Mouse (Mus musculus) limb, embryonic 15.5 days (tissue): ENCODE measurements around the gene Eef1e1. TPM values are rescaled to one million over a fixed set of nuclear protein-coding genes. Genes with fewer than 3 reads are reported as not detected.
"Not testable (repeated sequence)": the region's sequence is repeated elsewhere in the genome, so short reads cannot be mapped to it uniquely, and the experiment has no call there.

Experiments
- ATAC-seq: fragments of 200-750 bp; cut with Nextera tagmentation; 2 replicates; pipeline ENCODE4 v1.8.0; 2017; ENCODE audit warnings: low read depth, moderate TSS enrichment; ENCODE audit not compliant: insufficient number of reproducible peaks, low FRiP score, low TSS enrichment
- H3K27ac ChIP-seq: fragments of 300-500 bp; sonication (generic); 2 replicates; pipeline ENCODE4 v1.5.1; 2015; ENCODE audit warnings: moderate library complexity, mild to moderate bottlenecking, inconsistent platforms
- H3K27me3 ChIP-seq: fragments of 300-500 bp; sonication (generic); 2 replicates; pipeline ENCODE4 v1.6.1; 2015; ENCODE audit warnings: inconsistent platforms
- H3K36me3 ChIP-seq: fragments of 300-500 bp; sonication (generic); 2 replicates; pipeline ENCODE4 v1.6.1; 2015; ENCODE audit warnings: inconsistent platforms
- H3K4me1 ChIP-seq: fragments of 300-500 bp; sonication (generic); 2 replicates; pipeline ENCODE4 v1.6.1; 2015; ENCODE audit warnings: inconsistent platforms
- H3K4me2 ChIP-seq: fragments of 300-500 bp; sonication (generic); 2 replicates; pipeline ENCODE4 v1.6.1; 2015; ENCODE audit warnings: mild to moderate bottlenecking, inconsistent platforms
- H3K4me3 ChIP-seq: fragments of 300-500 bp; sonication (generic); 2 replicates; pipeline ENCODE4 v1.5.1; 2015; ENCODE audit warnings: mild to moderate bottlenecking, inconsistent platforms
- H3K9ac ChIP-seq: fragments of 300-500 bp; sonication (generic); 2 replicates; pipeline ENCODE4 v1.6.1; 2015; ENCODE audit warnings: inconsistent platforms
- H3K9me3 ChIP-seq: fragments of 300-500 bp; sonication (generic); 2 replicates; pipeline ENCODE4 v1.6.1; 2016; ENCODE audit warnings: inconsistent platforms
- WGBS: fragments of 180-500 bp; shearing (Covaris S2); methylation state at CpG from one replicate; pipeline ENCODE4 v1.1.7; 2015; 5-methylcytosine and 5-hydroxymethylcytosine counted together
- polyA plus RNA-seq: library from polyadenylated mRNA; unstranded; fragments of >200 nt; fragmentation: Nextera tagmentation; extraction: Ambion mirVana; gene quantifications from 2 replicates; pipeline ENCODE4 v1.2.1, GENCODE M21; 2015

Gene Eef1e1
- 36.1 and 37.4 TPM in 2 replicates for polyA plus RNA-seq

- ATAC-seq: peak; percentile 96
- peaks cover 5% of the 10 kb centered on the region for H3K4me1 ChIP-seq
- H3K27ac ChIP-seq: peak within 1 kb of the TSS; percentile 88
- H3K27me3 ChIP-seq: no peaks in the 10 kb centered on the region
- H3K4me2 ChIP-seq: peak within 1 kb of the TSS; percentile 56
- WGBS: under 1% methylated on average over 59 of the region's 59 CpGs
- H3K9ac ChIP-seq: peak within 1 kb of the TSS; percentile 79
- peaks cover 26% of the 10 kb centered on the region for H3K36me3 ChIP-seq
- H3K9me3 ChIP-seq: no peaks in the 10 kb centered on the region
- peak within 1 kb of the TSS; percentile 93 for H3K4me3 ChIP-seq
These were observed at the start of gene Eef1e1 for GRCm38 (mm10) chr13:38658528-38659280. TSS of gene Eef1e1 (minus strand) at chr13:38659058.

GRCm38 (mm10) chr13:38690845-38691244, 32.0 kb upstream of the Eef1e1 start:
- H3K4me2 ChIP-seq: no peak overlapping the region
- no peaks in the 10 kb centered on the region for H3K4me1 ChIP-seq
- 0 out of 2 replicates have a peak, but pooled peaks cover 4% of the 10 kb centered on the region for H3K27me3 ChIP-seq
- no peaks in the 10 kb centered on the region for H3K36me3 ChIP-seq
- no peak for ATAC-seq
- H3K9me3 ChIP-seq: no peaks in the 10 kb centered on the region
- H3K27ac ChIP-seq: no peak overlapping the region
- no peak overlapping the region for H3K4me3 ChIP-seq
- H3K9ac ChIP-seq: no peak overlapping the region
- WGBS: 80% methylated on average over 6 of the region's 6 CpGs

GRCm38 (mm10) chr13:38690028-38690427, 31.2 kb upstream of the Eef1e1 start:
- H3K36me3 ChIP-seq: no peaks in the 10 kb centered on the region
- H3K4me2 ChIP-seq: no peak overlapping the region
- no peak for ATAC-seq
- no peak overlapping the region for H3K27ac ChIP-seq
- no peak overlapping the region for H3K9ac ChIP-seq
- H3K4me3 ChIP-seq: no peak overlapping the region
- H3K4me1 ChIP-seq: no peaks in the 10 kb centered on the region
- H3K9me3 ChIP-seq: no peaks in the 10 kb centered on the region
- H3K27me3 ChIP-seq: 0 out of 2 replicates have a peak, but pooled peaks cover 4% of the 10 kb centered on the region
- 46% methylated on average over 3 of the region's 3 CpGs for WGBS

- Histone ChIP-seq H3K4me2 (no peak overlapping the region), H3K9me3 (no peaks in the 10 kb centered on the region), H3K27me3 (0 out of 2 replicates have a peak, but pooled peaks cover 4% of the 10 kb centered on the region), H3K4me1 (no peaks in the 10 kb centered on the region), H3K36me3 (no peaks in the 10 kb centered on the region), H3K9ac (no peak overlapping the region), H3K27ac (no peak overlapping the region), H3K4me3 (no peak overlapping the region)
- 85% methylated on average over 11 of the region's 11 CpGs for WGBS
- no peak for ATAC-seq
These were observed 29.9 kb upstream of the Eef1e1 start for GRCm38 (mm10) chr13:38688761-38689160.

- Histone ChIP-seq H3K27ac (no peak overlapping the region), H3K9me3 (no peaks in the 10 kb centered on the region), H3K4me2 (no peak overlapping the region), H3K27me3 (no peaks in the 10 kb centered on the region), H3K4me3 (no peak overlapping the region), H3K36me3 (no peaks in the 10 kb centered on the region), H3K9ac (no peak overlapping the region), H3K4me1 (no peaks in the 10 kb centered on the region)
- 79% methylated on average over 9 of the region's 9 CpGs for WGBS
- ATAC-seq: no peak
These were observed 13.5 kb upstream of the Eef1e1 start for GRCm38 (mm10) chr13:38672336-38672735.

- not testable (repeated sequence) for H3K9ac ChIP-seq, H3K27me3 ChIP-seq, H3K4me1 ChIP-seq, H3K4me2 ChIP-seq, H3K4me3 ChIP-seq, ATAC-seq, H3K36me3 ChIP-seq, H3K9me3 ChIP-seq, H3K27ac ChIP-seq
- WGBS: 68% methylated on average over 6 of the region's 6 CpGs
These were observed 12.6 kb upstream of the Eef1e1 start for GRCm38 (mm10) chr13:38671451-38671850.

- Histone ChIP-seq H3K9ac (no peak overlapping the region), H3K27ac (no peak overlapping the region), H3K9me3 (no peaks in the 10 kb centered on the region), H3K27me3 (no peaks in the 10 kb centered on the region), H3K36me3 (no peaks in the 10 kb centered on the region), H3K4me1 (no peaks in the 10 kb centered on the region), H3K4me2 (no peak overlapping the region), H3K4me3 (no peak overlapping the region)
- no peak for ATAC-seq
These were observed 11.2 kb upstream of the Eef1e1 start for GRCm38 (mm10) chr13:38670051-38670450.

GRCm38 (mm10) chr13:38668514-38668913, 9.7 kb upstream of the Eef1e1 start:
- no peak for ATAC-seq
- no peaks in the 10 kb centered on the region for H3K36me3 ChIP-seq
- no peak overlapping the region for H3K27ac ChIP-seq
- no peaks in the 10 kb centered on the region for H3K4me1 ChIP-seq
- H3K4me3 ChIP-seq: no peak overlapping the region
- H3K9ac ChIP-seq: no peak overlapping the region
- no peak overlapping the region for H3K4me2 ChIP-seq
- no peaks in the 10 kb centered on the region for H3K27me3 ChIP-seq
- WGBS: 37% methylated on average over 2 of the region's 2 CpGs
- H3K9me3 ChIP-seq: no peaks in the 10 kb centered on the region

GRCm38 (mm10) chr13:38664753-38665152, 5.9 kb upstream of the Eef1e1 start:
- no peak for ATAC-seq
- H3K4me3 ChIP-seq: no peak overlapping the region
- no peak overlapping the region for H3K9ac ChIP-seq
- 55% methylated on average over 1 of the region's 1 CpGs for WGBS
- no peak overlapping the region for H3K4me2 ChIP-seq
- no peak overlapping the region for H3K27ac ChIP-seq
- H3K36me3 ChIP-seq: no peaks in the 10 kb centered on the region
- H3K27me3 ChIP-seq: no peaks in the 10 kb centered on the region
- H3K4me1 ChIP-seq: no peaks in the 10 kb centered on the region
- no peaks in the 10 kb centered on the region for H3K9me3 ChIP-seq

GRCm38 (mm10) chr13:38659524-38660136, 772 bp upstream of the Eef1e1 start:
- WGBS: 84% methylated on average over 12 of the region's 12 CpGs
- Histone ChIP-seq H3K4me1 (peaks cover 5% of the 10 kb centered on the region), H3K27ac (no peak overlapping the region), H3K27me3 (no peaks in the 10 kb centered on the region), H3K36me3 (peaks cover 16% of the 10 kb centered on the region), H3K4me2 (no peak overlapping the region), H3K4me3 (no peak overlapping the region), H3K9me3 (no peaks in the 10 kb centered on the region), H3K9ac (no peak overlapping the region)
- ATAC-seq: no peak

- no peak for ATAC-seq
- Histone ChIP-seq H3K27me3 (no peaks in the 10 kb centered on the region), H3K36me3 (peaks cover 33% of the 10 kb centered on the region), H3K4me2 (peak overlapping the region; percentile 56), H3K9me3 (no peaks in the 10 kb centered on the region), H3K4me1 (peaks cover 5% of the 10 kb centered on the region), H3K4me3 (peak overlapping the region; percentile 93), H3K27ac (0 out of 2 replicates have a peak overlapping the region, but pooled peaks have one; percentile 88), H3K9ac (0 out of 2 replicates have a peak overlapping the region, but pooled peaks have one; percentile 79)
- WGBS: 21% methylated on average over 4 of the region's 4 CpGs
These were observed 993 bp downstream of the Eef1e1 start for GRCm38 (mm10) chr13:38657865-38658264.

GRCm38 (mm10) chr13:38650292-38650691, 8.6 kb downstream of the Eef1e1 start:
- Histone ChIP-seq H3K9ac (no peak overlapping the region), H3K9me3 (no peaks in the 10 kb centered on the region), H3K27ac (no peak overlapping the region), H3K4me2 (no peak overlapping the region), H3K36me3 (peaks cover 79% of the 10 kb centered on the region), H3K27me3 (no peaks in the 10 kb centered on the region), H3K4me1 (no peaks in the 10 kb centered on the region), H3K4me3 (no peak overlapping the region)
- ATAC-seq: no peak
- WGBS: 93% methylated on average over 4 of the region's 4 CpGs
